Mouse (Mus musculus) forebrain, embryonic 11.5 days (tissue): ENCODE data around the gene Optn. TPM values are rescaled to one million over a fixed set of nuclear protein-coding genes. Genes with fewer than 3 reads are reported as not detected.

ENCODE experiments used
- ATAC-seq: fragments of 200-750 bp; cut with Nextera tagmentation; replicated peaks from 2 replicates; pipeline ENCODE4 v1.8.0; 2017; ENCODE audit warnings: moderate TSS enrichment; ENCODE audit not compliant: low FRiP score
- DNase-seq: peaks from one replicate; pipeline ENCODE4 v3.0.0-alpha.2; 2017; ENCODE audit warnings: low spot score
- H3K27ac ChIP-seq: fragments of 300-500 bp; sonication (generic); 2 replicates; pipeline ENCODE4 v1.5.1; 2014; ENCODE audit warnings: low read depth, low read length
- H3K27me3 ChIP-seq: fragments of 300-500 bp; sonication (generic); 2 replicates; pipeline ENCODE4 v1.6.1; 2014; ENCODE audit warnings: mild to moderate bottlenecking, low read length, mixed read lengths; ENCODE audit not compliant: control insufficient read depth, insufficient read depth
- H3K36me3 ChIP-seq: fragments of 300-500 bp; sonication (generic); 2 replicates; pipeline ENCODE4 v1.6.1; 2014; ENCODE audit warnings: mild to moderate bottlenecking, low read length, moderate library complexity, mixed read lengths; ENCODE audit not compliant: control insufficient read depth, insufficient read depth
- H3K4me1 ChIP-seq: fragments of 300-500 bp; sonication (generic); replicated peaks from 2 replicates; pipeline ENCODE4 v1.6.1; 2014; ENCODE audit warnings: low read length, mixed read lengths; ENCODE audit not compliant: control insufficient read depth, insufficient read depth
- H3K4me2 ChIP-seq: fragments of 300-500 bp; sonication (generic); 2 replicates; pipeline ENCODE4 v1.6.1; 2014; ENCODE audit warnings: low read depth, mild to moderate bottlenecking, low read length, moderate library complexity, mixed read lengths; ENCODE audit not compliant: severe bottlenecking
- H3K4me3 ChIP-seq: fragments of 300-500 bp; sonication (generic); 2 replicates; pipeline ENCODE4 v1.5.1; 2014; ENCODE audit warnings: low read depth, low read length
- H3K9ac ChIP-seq: fragments of 300-500 bp; sonication (generic); 2 replicates; pipeline ENCODE4 v1.6.1; 2014; ENCODE audit warnings: low read length
- H3K9me3 ChIP-seq: fragments of 300-500 bp; sonication (generic); 2 replicates; pipeline ENCODE4 v1.6.1; 2016; ENCODE audit warnings: low read length, mixed read lengths; ENCODE audit not compliant: control insufficient read depth
- WGBS: fragments of 180-500 bp; shearing (Covaris S2); extraction: QIAGEN DNeasy Blood & Tissue Kit; methylation state at CpG from one replicate; pipeline ENCODE4 v1.1.7; 2014; 5-methylcytosine and 5-hydroxymethylcytosine counted together
- polyA plus RNA-seq: library from polyadenylated mRNA; unstranded; fragments of >200 nt; fragmentation: Nextera tagmentation; extraction: Ambion mirVana; gene quantifications from 2 replicates; pipeline ENCODE4 v1.2.1, GENCODE M21; 2014

The Optn gene
- polyA plus RNA-seq, 1 experiment from 2014 or later, result 3.0 TPM

GRCm38 (mm10) chr2:5047016-5047415 is 16.8 kb downstream of the Optn start:
- ATAC-seq, result no peak
- Histone ChIP-seq H3K4me2 (no peak overlapping the region), H3K4me3 (no peak overlapping the region), H3K9ac (no peak overlapping the region), H3K27ac (no peak overlapping the region), H3K9me3 (no peaks in the 10 kb centered on the region), H3K27me3 (no peaks in the 10 kb centered on the region), H3K36me3 (no peaks in the 10 kb centered on the region), H3K4me1 (peaks cover 3% of the 10 kb centered on the region; the same call in 1 of the 2 replicates)
- 92% methylated on average over 2 of the region's 2 CpGs for WGBS
- no peak for DNase-seq

- peak; percentile 67 for DNase-seq
- Histone ChIP-seq H3K9me3 (no peaks in the 10 kb centered on the region), H3K27ac (no peak overlapping the region), H3K27me3 (no peaks in the 10 kb centered on the region), H3K36me3 (no peaks in the 10 kb centered on the region), H3K4me1 (peaks cover 3% of the 10 kb centered on the region; the same call in 1 of the 2 replicates), H3K4me3 (no peak overlapping the region), H3K9ac (no peak overlapping the region), H3K4me2 (no peak overlapping the region)
- 42% methylated on average over 13 of the region's 13 CpGs for WGBS
- ATAC-seq, result 0 out of 2 replicates have a peak, but pooled peaks have one; percentile 12
Observed at GRCm38 (mm10) chr2:5045269-5045965, 18.4 kb downstream of the Optn start.

GRCm38 (mm10) chr2:5044321-5044720 is 19.5 kb downstream of the Optn start:
- peaks cover 3% of the 10 kb centered on the region; the same call in 1 of the 2 replicates for H3K4me1 ChIP-seq
- ATAC-seq, result no peak
- no peak overlapping the region for H3K4me3 ChIP-seq
- no peak overlapping the region for H3K27ac ChIP-seq
- no peaks in the 10 kb centered on the region for H3K9me3 ChIP-seq
- H3K4me2 ChIP-seq, result no peak overlapping the region
- no peaks in the 10 kb centered on the region for H3K27me3 ChIP-seq
- no peak for DNase-seq
- 54% methylated on average over 3 of the region's 3 CpGs for WGBS
- H3K36me3 ChIP-seq, result no peaks in the 10 kb centered on the region
- H3K9ac ChIP-seq, result no peak overlapping the region

GRCm38 (mm10) chr2:5043476-5043761 is 20.4 kb downstream of the Optn start:
- WGBS, result 94% methylated on average over 2 of the region's 2 CpGs
- DNase-seq (no peak), ATAC-seq (no peak)
- no peaks in the 10 kb centered on the region for H3K9me3 ChIP-seq
- no peak overlapping the region for H3K27ac ChIP-seq
- no peak overlapping the region for H3K9ac ChIP-seq
- H3K36me3 ChIP-seq, result no peaks in the 10 kb centered on the region
- peaks cover 3% of the 10 kb centered on the region; the same call in 1 of the 2 replicates for H3K4me1 ChIP-seq
- no peak overlapping the region for H3K4me3 ChIP-seq
- H3K4me2 ChIP-seq, result no peak overlapping the region
- H3K27me3 ChIP-seq, result no peaks in the 10 kb centered on the region

- DNase-seq (no peak), ATAC-seq (no peak)
- Histone ChIP-seq H3K4me3 (no peak overlapping the region), H3K27ac (no peak overlapping the region), H3K9ac (no peak overlapping the region), H3K4me2 (no peak overlapping the region), H3K4me1 (peaks cover 3% of the 10 kb centered on the region; the same call in 1 of the 2 replicates), H3K27me3 (no peaks in the 10 kb centered on the region), H3K36me3 (no peaks in the 10 kb centered on the region), H3K9me3 (no peaks in the 10 kb centered on the region)
- WGBS, result 83% methylated on average over 11 of the region's 11 CpGs
Observed at GRCm38 (mm10) chr2:5042616-5043475, 21.0 kb downstream of the Optn start.

- Histone ChIP-seq H3K36me3 (no peaks in the 10 kb centered on the region), H3K9me3 (no peaks in the 10 kb centered on the region), H3K27me3 (no peaks in the 10 kb centered on the region), H3K27ac (no peak overlapping the region), H3K4me1 (peaks cover 3% of the 10 kb centered on the region; the same call in 1 of the 2 replicates), H3K9ac (no peak overlapping the region), H3K4me2 (no peak overlapping the region), H3K4me3 (no peak overlapping the region)
- DNase-seq (no peak), ATAC-seq (no peak)
- 85% methylated on average over 5 of the region's 5 CpGs for WGBS
Observed at GRCm38 (mm10) chr2:5041854-5042253, 22.0 kb downstream of the Optn start.

- ATAC-seq (no peak), DNase-seq (no peak)
- 94% methylated on average over 12 of the region's 12 CpGs for WGBS
- Histone ChIP-seq H3K27ac (no peak overlapping the region), H3K36me3 (no peaks in the 10 kb centered on the region), H3K9me3 (no peaks in the 10 kb centered on the region), H3K27me3 (no peaks in the 10 kb centered on the region), H3K4me1 (peaks cover 3% of the 10 kb centered on the region; the same call in 1 of the 2 replicates), H3K9ac (no peak overlapping the region), H3K4me3 (no peak overlapping the region), H3K4me2 (no peak overlapping the region)
Observed at GRCm38 (mm10) chr2:5040281-5041161, 23.3 kb downstream of the Optn start.
